Mouse (Mus musculus): ENCODE data around the gene Olfr881. TPM values are rescaled to one million over a fixed set of nuclear protein-coding genes. Genes with fewer than 3 reads are reported as not detected.

Gene Olfr881
- polyA plus RNA-seq (2016; fragmentation: Nextera tagmentation; extraction: Ambion mirVana), result not detected in 2 replicates

DNA sequence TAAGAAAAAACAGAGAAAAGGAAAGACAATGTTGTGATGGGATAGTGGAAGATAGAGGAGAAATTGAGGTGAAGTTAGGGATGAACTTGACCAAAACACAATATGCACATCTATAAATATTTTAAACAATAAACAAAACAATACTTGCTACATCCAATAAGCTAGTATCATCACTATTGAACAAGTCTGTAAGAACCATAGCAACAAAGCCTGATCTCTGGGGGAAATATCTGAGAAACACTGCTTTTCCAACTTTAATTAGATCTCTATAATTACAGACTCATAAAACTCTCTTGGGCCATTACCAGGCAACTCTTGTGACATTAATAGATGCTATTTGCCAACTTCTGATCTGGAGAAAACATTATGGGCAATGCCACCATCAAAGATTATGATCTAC, at the start of gene Olfr881:
TSS of gene Olfr881 (plus strand) at position 301 of the 400 bp plus-strand sequence.
- Histone ChIP-seq H3K4me1 (no peaks in the 10 kb centered on the region), H3K4me3 (no peak within 1 kb of the TSS), H3K27ac (no peak within 1 kb of the TSS), H3K36me3 (replicated peaks) (no peaks in the 10 kb centered on the region), H3K27me3 (ENCODE audit: poor library complexity, severe bottlenecking) (no peaks in the 10 kb centered on the region), H3K9me3 (no peaks in the 10 kb centered on the region)
- no peak for DNase-seq (ENCODE audit: extremely low spot score, low spot score)

DNA sequence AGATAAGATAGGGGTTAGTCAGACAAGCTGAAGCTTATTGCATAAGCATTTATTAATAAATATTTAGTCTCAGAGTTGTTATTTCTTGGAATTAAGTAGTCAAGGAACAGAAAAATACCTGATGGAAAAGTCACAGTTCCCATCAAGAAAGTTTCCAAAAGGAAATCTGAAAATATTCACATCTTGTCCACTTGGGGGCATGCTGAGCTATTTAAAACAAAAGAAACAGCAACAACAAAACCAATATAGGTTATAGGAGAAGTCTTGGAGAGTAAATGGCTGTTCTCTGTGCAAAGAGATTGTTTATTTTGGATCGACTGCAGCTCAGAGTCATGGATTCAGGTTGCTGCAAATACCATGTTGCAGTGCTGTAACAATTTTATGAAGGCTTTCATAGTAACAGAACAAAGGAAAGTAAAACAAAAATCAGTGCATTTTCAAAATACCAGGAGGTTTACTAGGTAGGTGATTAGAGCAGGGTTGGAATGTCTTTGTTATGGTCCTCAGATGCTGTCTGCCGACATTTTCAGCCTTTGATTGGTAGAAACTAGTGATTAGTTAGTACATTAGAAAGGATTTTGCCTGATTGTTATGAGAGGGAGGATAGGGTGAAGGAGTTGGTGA, 7.1 kb downstream of the Olfr881 start:
- WGBS, result 62% methylated on average over 2 of the region's 2 CpGs
- H3K9me3 ChIP-seq, result no peaks in the 10 kb centered on the region
- no peak for DNase-seq (ENCODE audit: extremely low spot score, low spot score)
- no peaks in the 10 kb centered on the region for H3K27me3 ChIP-seq (ENCODE audit: poor library complexity, severe bottlenecking)
- no peaks in the 10 kb centered on the region for H3K36me3 ChIP-seq (replicated peaks)
- H3K4me3 ChIP-seq, result no peak overlapping the region
- H3K27ac ChIP-seq, result no peak overlapping the region
- H3K4me1 ChIP-seq, result no peaks in the 10 kb centered on the region

DNA sequence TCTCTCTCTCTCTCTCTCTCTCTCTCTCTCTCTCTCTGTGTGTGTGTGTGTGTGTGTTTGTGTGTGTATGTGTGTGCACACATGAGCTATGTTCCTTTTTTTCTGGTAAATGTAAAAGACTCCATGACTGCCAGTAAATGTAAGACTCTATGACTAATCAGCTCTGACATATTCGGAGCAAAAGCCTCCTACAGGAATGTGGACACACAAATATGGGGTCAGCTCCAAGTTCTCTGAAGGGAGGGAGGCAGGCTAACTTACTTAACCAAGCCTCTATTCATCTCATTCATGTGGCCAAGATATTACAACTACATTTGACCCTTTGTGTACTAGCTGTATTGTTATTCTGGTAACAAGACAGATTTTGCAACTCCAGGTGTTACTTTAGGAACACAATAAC, 8.4 kb downstream of the Olfr881 start:
- Histone ChIP-seq H3K9me3 (no peaks in the 10 kb centered on the region), H3K4me1 (no peaks in the 10 kb centered on the region), H3K27me3 (ENCODE audit: poor library complexity, severe bottlenecking) (no peaks in the 10 kb centered on the region), H3K4me3 (no peak overlapping the region), H3K27ac (no peak overlapping the region), H3K36me3 (replicated peaks) (no peaks in the 10 kb centered on the region)
- WGBS, result 80% methylated on average over 1 of the region's 1 CpGs
- no peak for DNase-seq (ENCODE audit: extremely low spot score, low spot score)

DNA sequence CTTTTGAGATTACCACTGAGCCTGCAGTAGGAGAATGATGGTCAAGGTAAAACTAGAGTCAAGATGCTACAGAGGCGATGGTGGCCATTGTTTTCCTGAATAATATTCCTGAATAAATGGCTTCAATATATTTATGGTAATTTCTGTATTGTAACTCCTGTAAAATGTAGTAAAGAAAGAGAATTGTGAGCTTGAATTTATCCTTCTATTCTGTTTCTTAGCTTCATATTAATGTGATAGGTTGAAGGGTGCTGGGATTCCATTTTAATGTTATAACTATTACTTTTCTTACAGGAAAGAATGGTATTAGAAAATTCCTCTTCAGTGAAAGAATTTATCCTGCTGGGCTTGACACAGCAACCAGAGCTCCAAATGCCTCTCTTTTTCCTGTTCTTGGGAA, 33.9 kb downstream of the Olfr881 start, which contains the start of gene Olfr883:
TSS of gene Olfr883 (plus strand) at position 301 of the 400 bp plus-strand sequence.
- no peaks in the 10 kb centered on the region for H3K36me3 ChIP-seq (replicated peaks)
- no peak for DNase-seq (ENCODE audit: extremely low spot score, low spot score)
- WGBS, result 82% methylated on average over 1 of the region's 1 CpGs
- H3K4me3 ChIP-seq, result no peak within 1 kb of the TSS
- no peaks in the 10 kb centered on the region for H3K9me3 ChIP-seq
- H3K27me3 ChIP-seq (ENCODE audit: poor library complexity, severe bottlenecking), result no peaks in the 10 kb centered on the region
- no peaks in the 10 kb centered on the region for H3K4me1 ChIP-seq
- H3K27ac ChIP-seq, result no peak within 1 kb of the TSS

Other genes starting within 250 kb of the Olfr881 start
- gene Olfr874, start 246.7 kb upstream of the Olfr881 start, polyA plus RNA-seq (2016; fragmentation: Nextera tagmentation; extraction: Ambion mirVana), result not detected in 2 replicates
- gene Olfr875, start 220.0 kb upstream of the Olfr881 start, polyA plus RNA-seq (2016; fragmentation: Nextera tagmentation; extraction: Ambion mirVana), result not detected in 2 replicates
- gene Olfr876, start 188.8 kb upstream of the Olfr881 start, polyA plus RNA-seq (2016; fragmentation: Nextera tagmentation; extraction: Ambion mirVana), result not detected in 2 replicates
- gene Olfr877, start 137.6 kb upstream of the Olfr881 start, polyA plus RNA-seq (2016; fragmentation: Nextera tagmentation; extraction: Ambion mirVana), result not detected in 2 replicates
- gene Olfr145, start 95.1 kb upstream of the Olfr881 start, polyA plus RNA-seq (2016; fragmentation: Nextera tagmentation; extraction: Ambion mirVana), result not detected in 2 replicates
- not detected in 2 replicates for gene Olfr878, start 74.0 kb upstream of the Olfr881 start, polyA plus RNA-seq (2016; fragmentation: Nextera tagmentation; extraction: Ambion mirVana)
- not detected in 2 replicates for gene Olfr883, start 34.0 kb downstream of the Olfr881 start, polyA plus RNA-seq (2016; fragmentation: Nextera tagmentation; extraction: Ambion mirVana)
- gene Olfr884, start 54.7 kb downstream of the Olfr881 start, polyA plus RNA-seq (2016; fragmentation: Nextera tagmentation; extraction: Ambion mirVana), result not detected in 2 replicates
- not detected in 2 replicates for gene Olfr885, start 69.5 kb downstream of the Olfr881 start, polyA plus RNA-seq (2016; fragmentation: Nextera tagmentation; extraction: Ambion mirVana)
- not detected in 2 replicates for gene Olfr887, start 92.2 kb downstream of the Olfr881 start, polyA plus RNA-seq (2016; fragmentation: Nextera tagmentation; extraction: Ambion mirVana)
- gene Olfr888, start 116.3 kb downstream of the Olfr881 start, polyA plus RNA-seq (2016; fragmentation: Nextera tagmentation; extraction: Ambion mirVana), result not detected in 2 replicates
- 0.16 and 0.19 TPM in 2 replicates for gene Olfr889, start 123.4 kb downstream of the Olfr881 start, polyA plus RNA-seq (2016; fragmentation: Nextera tagmentation; extraction: Ambion mirVana)
- gene Olfr890, start 150.7 kb downstream of the Olfr881 start, polyA plus RNA-seq (2016; fragmentation: Nextera tagmentation; extraction: Ambion mirVana), result not detected in 2 replicates
- not detected in 2 replicates for gene Olfr891, start 189.0 kb downstream of the Olfr881 start, polyA plus RNA-seq (2016; fragmentation: Nextera tagmentation; extraction: Ambion mirVana)
- gene Olfr893, start 216.5 kb downstream of the Olfr881 start, polyA plus RNA-seq (2016; fragmentation: Nextera tagmentation; extraction: Ambion mirVana), result not detected in 2 replicates
- not detected in 2 replicates for gene Olfr894, start 226.2 kb downstream of the Olfr881 start, polyA plus RNA-seq (2016; fragmentation: Nextera tagmentation; extraction: Ambion mirVana)